Mouse (Mus musculus): ENCODE data around the gene Ccdc34. TPM values are rescaled to one million over a fixed set of nuclear protein-coding genes. Genes with fewer than 3 reads are reported as not detected.

The Ccdc34 gene
- polyA plus RNA-seq, 1 experiment: 11.0 TPM

GRCm38 (mm10) chr2:110172456-110172855, 154.8 kb downstream of the Ccdc34 start:
- Histone ChIP-seq H3K4me3 (no peak overlapping the region), H3K27me3 (ENCODE audit: control insufficient read depth, insufficient read depth, insufficient read length) (no peaks in the 10 kb centered on the region), H3K4me2 (ENCODE audit: low read depth) (peak overlapping the region; percentile 60), H3K36me3 (ENCODE audit: control insufficient read depth, insufficient read depth) (no peaks in the 10 kb centered on the region), H3ac (ENCODE audit: control insufficient read depth, insufficient read length) (no peak overlapping the region), H3K79me2 (ENCODE audit: control insufficient read depth, insufficient read depth) (no peaks in the 10 kb centered on the region)
- TF ChIP-seq MAX (IDR thresholded peaks at IDR 0.05; ENCODE audit: low read depth) (no peak), MYOG (IDR thresholded peaks at IDR 0.05; ENCODE audit: control insufficient read depth in 1 of 3, insufficient read depth in 1 of 3, insufficient read length in 2 of 3, low read depth in 2 of 3) (no peak), TCF12 (IDR thresholded peaks at IDR 0.05; ENCODE audit: insufficient read depth, poor library complexity, severe bottlenecking) (no peak), TCF3 (IDR thresholded peaks at IDR 0.05; ENCODE audit: insufficient read length, low read depth) (no peak), CEBPB (IDR thresholded peaks at IDR 0.05; ENCODE audit: insufficient read depth, poor library complexity, severe bottlenecking) (peak; percentile 34; the same call in 1 of the 2 replicates), REST (IDR thresholded peaks at IDR 0.05; ENCODE audit: insufficient read depth, insufficient read length) (no peak), POLR2AphosphoS2 (IDR thresholded peaks at IDR 0.05; ENCODE audit: insufficient read length, low read depth) (no peak), USF1 (IDR thresholded peaks at IDR 0.05; ENCODE audit: low read depth) (no peak)

GRCm38 (mm10) chr2:110173818-110174247, 156.2 kb downstream of the Ccdc34 start:
- no peaks in the 10 kb centered on the region for H3K79me2 ChIP-seq (ENCODE audit: control insufficient read depth, insufficient read depth)
- H3K4me2 ChIP-seq (ENCODE audit: low read depth): no peak overlapping the region
- no peaks in the 10 kb centered on the region for H3K27me3 ChIP-seq (ENCODE audit: control insufficient read depth, insufficient read depth, insufficient read length)
- no peak for TF ChIP-seq USF1 (IDR thresholded peaks at IDR 0.05; ENCODE audit: low read depth)
- TF ChIP-seq POLR2A (IDR thresholded peaks at IDR 0.05; ENCODE audit: insufficient read length, low read depth): no peak
- no peak for TF ChIP-seq REST (IDR thresholded peaks at IDR 0.05; ENCODE audit: insufficient read depth, insufficient read length)
- H3K36me3 ChIP-seq (ENCODE audit: control insufficient read depth, insufficient read depth): no peaks in the 10 kb centered on the region
- H3ac ChIP-seq (ENCODE audit: control insufficient read depth, insufficient read length): no peak overlapping the region
- H3K4me3 ChIP-seq: no peak overlapping the region

DNA sequence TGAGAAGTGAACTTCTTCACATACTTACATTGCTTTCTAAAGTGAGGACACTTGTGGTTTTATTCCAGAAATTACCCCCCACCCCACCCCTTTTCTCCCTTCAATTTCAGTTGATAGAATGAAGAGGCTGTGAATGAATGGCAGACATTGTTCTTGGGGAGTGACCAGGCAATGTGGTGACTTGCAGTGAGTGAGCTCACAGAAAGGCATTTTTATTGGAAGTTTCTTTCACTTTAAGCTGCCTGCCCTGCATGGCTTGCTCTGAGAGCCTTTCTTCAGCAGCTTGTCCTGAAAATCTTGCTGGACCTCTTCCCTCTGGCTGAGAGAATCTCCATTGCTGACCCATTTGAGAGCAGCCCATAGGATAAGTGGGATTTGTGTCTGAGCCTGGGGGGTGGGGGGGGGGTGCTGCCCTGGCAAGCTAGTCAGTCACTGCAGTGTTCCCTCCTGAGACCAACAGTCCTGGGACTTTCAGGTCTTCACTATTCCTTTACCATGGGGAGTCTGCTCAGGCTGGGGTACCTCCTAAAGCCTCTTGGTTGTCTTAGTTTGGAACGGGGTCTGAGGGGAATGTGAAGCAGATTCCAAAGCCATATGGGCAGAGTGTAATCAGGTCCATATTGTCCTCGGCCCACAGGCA, 159.3 kb downstream of the Ccdc34 start:
- no peak overlapping the region for H3ac ChIP-seq (ENCODE audit: control insufficient read depth, insufficient read length)
- H3K27me3 ChIP-seq (ENCODE audit: control insufficient read depth, insufficient read depth, insufficient read length): no peaks in the 10 kb centered on the region
- peak overlapping the region; percentile 62 for H3K4me2 ChIP-seq (ENCODE audit: low read depth)
- H3K36me3 ChIP-seq (ENCODE audit: control insufficient read depth, insufficient read depth): no peaks in the 10 kb centered on the region
- H3K4me3 ChIP-seq: no peak overlapping the region
- TF ChIP-seq CEBPB (IDR thresholded peaks at IDR 0.05; ENCODE audit: insufficient read depth, poor library complexity, severe bottlenecking): no peak
- TF ChIP-seq USF1 (IDR thresholded peaks at IDR 0.05; ENCODE audit: low read depth): no peak
- no peaks in the 10 kb centered on the region for H3K79me2 ChIP-seq (ENCODE audit: control insufficient read depth, insufficient read depth)

- no peak overlapping the region for H3ac ChIP-seq (ENCODE audit: control insufficient read depth, insufficient read length)
- no peaks in the 10 kb centered on the region for H3K79me2 ChIP-seq (ENCODE audit: control insufficient read depth, insufficient read depth)
- no peak for TF ChIP-seq SRF (IDR thresholded peaks at IDR 0.05; ENCODE audit: control insufficient read depth, insufficient read length, low read depth)
- TF ChIP-seq E2F4 (IDR thresholded peaks at IDR 0.05; ENCODE audit: insufficient read depth): no peak
- TF ChIP-seq MAX (IDR thresholded peaks at IDR 0.05; ENCODE audit: low read depth): no peak
- no peak for TF ChIP-seq TCF12 (IDR thresholded peaks at IDR 0.05; ENCODE audit: insufficient read depth, poor library complexity, severe bottlenecking)
- no peak for TF ChIP-seq MYOG (IDR thresholded peaks at IDR 0.05; ENCODE audit: control insufficient read depth in 1 of 3, insufficient read depth in 1 of 3, insufficient read length in 2 of 3, low read depth in 2 of 3)
- no peak for TF ChIP-seq CEBPB (IDR thresholded peaks at IDR 0.05; ENCODE audit: insufficient read depth, poor library complexity, severe bottlenecking)
- peak overlapping the region; percentile 62 for H3K4me2 ChIP-seq (ENCODE audit: low read depth)
- H3K4me3 ChIP-seq: no peak overlapping the region
- H3K36me3 ChIP-seq (ENCODE audit: control insufficient read depth, insufficient read depth): no peaks in the 10 kb centered on the region
- H3K27me3 ChIP-seq (ENCODE audit: control insufficient read depth, insufficient read depth, insufficient read length): no peaks in the 10 kb centered on the region
These were observed 159.8 kb downstream of the Ccdc34 start for GRCm38 (mm10) chr2:110177406-110177805.

- Histone ChIP-seq H3K4me3 (no peak overlapping the region), H3ac (ENCODE audit: control insufficient read depth, insufficient read length) (no peak overlapping the region), H3K4me2 (ENCODE audit: low read depth) (peak overlapping the region; percentile 62), H3K79me2 (ENCODE audit: control insufficient read depth, insufficient read depth) (no peaks in the 10 kb centered on the region), H3K27me3 (ENCODE audit: control insufficient read depth, insufficient read depth, insufficient read length) (no peaks in the 10 kb centered on the region), H3K36me3 (ENCODE audit: control insufficient read depth, insufficient read depth) (no peaks in the 10 kb centered on the region)
- TF ChIP-seq MYOD1 (IDR thresholded peaks at IDR 0.05; ENCODE audit: control insufficient read depth in 1 of 3, insufficient read length in 2 of 3, low read depth in 2 of 3) (peak in 1 of 3 experiments; percentile 9), TCF3 (IDR thresholded peaks at IDR 0.05; ENCODE audit: insufficient read length, low read depth) (no peak)
These were observed 160.3 kb downstream of the Ccdc34 start for GRCm38 (mm10) chr2:110177879-110178278.

DNA sequence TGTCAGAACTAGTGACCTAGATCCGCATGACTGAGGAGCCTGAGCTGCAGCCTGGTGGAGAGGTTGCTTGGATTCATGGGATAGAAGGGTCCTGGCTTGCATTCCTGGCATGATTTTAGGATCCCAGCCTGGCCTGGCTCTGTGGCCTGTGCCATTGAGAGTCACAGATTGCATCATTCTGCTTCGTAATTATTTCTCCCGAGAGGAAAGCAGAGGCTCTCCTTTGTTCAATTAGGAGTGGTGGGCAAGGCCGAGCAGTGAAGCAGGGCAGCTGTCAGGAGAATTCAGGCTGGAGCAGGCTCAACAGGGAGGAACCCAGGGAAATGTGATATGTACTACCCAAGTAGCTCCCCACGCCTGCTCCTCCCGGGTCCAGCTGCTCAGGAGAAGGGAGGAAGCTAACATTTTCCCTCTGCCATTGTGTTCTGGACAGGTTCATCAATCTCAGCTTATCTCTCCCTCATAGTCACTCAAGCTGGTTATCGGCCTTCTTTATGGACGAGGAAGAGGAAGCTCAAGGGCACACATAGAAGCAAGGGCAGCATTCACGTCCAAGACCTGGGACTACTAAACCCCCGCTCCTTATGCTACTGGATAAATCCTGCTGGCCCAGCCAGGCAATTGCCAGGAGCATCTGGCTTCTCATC, 162.2 kb downstream of the Ccdc34 start:
- H3K4me2 ChIP-seq (ENCODE audit: low read depth): peak overlapping the region; percentile 37
- no peak overlapping the region for H3K4me3 ChIP-seq
- H3K27me3 ChIP-seq (ENCODE audit: control insufficient read depth, insufficient read depth, insufficient read length): no peaks in the 10 kb centered on the region
- H3K36me3 ChIP-seq (ENCODE audit: control insufficient read depth, insufficient read depth): no peaks in the 10 kb centered on the region
- H3ac ChIP-seq (ENCODE audit: control insufficient read depth, insufficient read length): no peak overlapping the region
- no peaks in the 10 kb centered on the region for H3K79me2 ChIP-seq (ENCODE audit: control insufficient read depth, insufficient read depth)
- TF ChIP-seq TCF12 (IDR thresholded peaks at IDR 0.05; ENCODE audit: insufficient read depth, poor library complexity, severe bottlenecking) (peak; percentile 55), MYOG (IDR thresholded peaks at IDR 0.05; ENCODE audit: control insufficient read depth in 1 of 3, insufficient read depth in 1 of 3, insufficient read length in 2 of 3, low read depth in 2 of 3) (peak; percentile 53 to 93 (median 74)), E2F4 (IDR thresholded peaks at IDR 0.05; ENCODE audit: insufficient read depth) (no peak), SRF (IDR thresholded peaks at IDR 0.05; ENCODE audit: control insufficient read depth, insufficient read length, low read depth) (no peak), REST (IDR thresholded peaks at IDR 0.05; ENCODE audit: insufficient read depth, insufficient read length) (no peak), USF1 (IDR thresholded peaks at IDR 0.05; ENCODE audit: low read depth) (no peak), MYOD1 (IDR thresholded peaks at IDR 0.05; ENCODE audit: control insufficient read depth in 1 of 3, insufficient read length in 2 of 3, low read depth in 2 of 3) (peak; percentile 78 to 91 (median 91)), POLR2A (IDR thresholded peaks at IDR 0.05; ENCODE audit: insufficient read length, low read depth) (peak; percentile 31), CEBPB (IDR thresholded peaks at IDR 0.05; ENCODE audit: insufficient read depth, poor library complexity, severe bottlenecking) (peak; percentile 94), TCF3 (IDR thresholded peaks at IDR 0.05; ENCODE audit: insufficient read length, low read depth) (peak; percentile 26), POLR2AphosphoS2 (IDR thresholded peaks at IDR 0.05; ENCODE audit: insufficient read length, low read depth) (no peak), MAX (IDR thresholded peaks at IDR 0.05; ENCODE audit: low read depth) (no peak)

Data from myocyte (in vitro differentiated cells).